9 mouse cellular contexts compared by ENCODE assay signal in the genomic region with DNA sequence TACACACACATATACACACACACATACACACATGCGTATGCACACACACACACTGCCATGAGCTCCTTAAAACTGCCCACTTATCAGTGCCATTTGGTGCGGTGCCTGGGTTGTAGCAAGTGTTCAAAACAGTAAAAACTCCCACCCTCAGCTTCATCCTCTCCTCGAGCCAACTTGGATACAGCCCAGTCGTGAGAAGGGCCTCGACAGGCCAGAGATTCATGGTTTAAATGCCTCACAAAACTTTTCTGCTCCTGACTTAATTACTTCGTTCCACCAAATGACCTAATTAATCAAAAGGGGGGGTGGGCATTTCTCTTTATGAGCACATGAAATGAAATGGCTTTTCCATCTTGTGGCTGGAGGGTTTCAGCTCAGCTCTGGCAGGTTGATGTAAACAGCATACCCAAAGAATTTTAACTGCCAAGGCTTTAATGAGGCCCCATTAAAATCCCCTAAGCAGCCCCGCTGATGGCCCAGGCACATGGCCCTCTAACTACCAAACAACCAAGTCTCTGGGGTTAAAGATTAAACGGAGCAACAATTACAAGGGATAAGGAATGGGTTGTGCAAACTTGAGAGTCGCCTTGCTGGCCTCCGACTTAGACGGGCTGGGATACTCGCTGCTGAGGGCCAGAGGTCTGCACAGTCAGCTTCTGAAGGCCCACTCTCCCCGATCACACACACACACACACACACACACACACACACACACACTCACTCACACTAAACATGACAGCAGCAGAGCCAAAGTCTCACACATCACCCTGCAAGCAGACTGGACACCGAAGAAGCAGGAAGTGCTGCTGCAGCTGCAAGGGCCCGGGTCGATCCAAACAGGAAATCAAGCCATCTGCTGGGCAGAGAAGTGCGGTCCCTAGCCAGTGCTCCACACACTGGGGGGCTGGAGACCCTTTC. TPM values are rescaled to one million over a fixed set of nuclear protein-coding genes. Genes with fewer than 3 reads are reported as not detected.
DNase-seq lines count a peak whose midpoint lies in the region; ATAC-seq and TF ChIP-seq lines count a peak whose summit lies in the region.
"Had no signal": no experiment of that assay in that cellular context is flagged by ENCODE, and none has a peak within 500 bp of the region (broad histone marks: within the 10 kb centered on the region; RNA-seq: fewer than 3 reads in every experiment).

No protein-coding gene starts in this region.

- no peak overlapping the region for H3K4me2 ChIP-seq in embryonic facial prominence, embryonic 14.5 days (ENCODE audit: low read depth, low read length)
- H3K4me2 ChIP-seq: midbrain, embryonic 12.5 days had no signal

- TF ChIP-seq CTCF in brain, embryonic 14.5 days (IDR thresholded peaks at IDR 0.05; ENCODE audit: borderline replicate concordance, extremely low read depth, insufficient read depth, insufficient read length), result no peak

- H3K4me3 ChIP-seq in embryonic facial prominence, embryonic 14.5 days (ENCODE audit: low read depth, low read length), result no peak overlapping the region
- H3K4me3 ChIP-seq: midbrain, embryonic 12.5 days had no signal

- peak; percentile 93 for DNase-seq in brain, embryonic 14.5 days (ENCODE audit: low read depth)
- peak; percentile 36 for DNase-seq in embryonic facial prominence, embryonic 14.5 days (ENCODE audit: low spot score)
- DNase-seq in heart, postnatal 36 days, result peak; percentile 36 to 39
- peak; percentile 75 to 83 for DNase-seq in kidney, postnatal 4 days
- DNase-seq in frontal cortex, adult 2 months (ENCODE audit: extremely low spot score in 1 of 2, low spot score in 1 of 2), result no peak
- no peak for DNase-seq in urinary bladder, postnatal 10 days (ENCODE audit: low spot score)

- peak; percentile 33; the same call in 1 of the 2 replicates for ATAC-seq in embryonic facial prominence, embryonic 14.5 days (ENCODE audit: low read depth)
- ATAC-seq in megakaryocyte, adult 5-6 weeks (ENCODE audit: poor library complexity, severe bottlenecking), result peak; percentile 56
- no peak for ATAC-seq in CD4-positive, CD25-positive, alpha-beta regulatory T cell, adult 4 months

- no peak overlapping the region for H3K9ac ChIP-seq in embryonic facial prominence, embryonic 14.5 days (ENCODE audit: low read depth, low read length)
- H3K9ac ChIP-seq: midbrain, embryonic 12.5 days had no signal

- H3K4me1 ChIP-seq in embryonic facial prominence, embryonic 14.5 days (ENCODE audit: control insufficient read depth, insufficient read depth, low read length), result no peaks in the 10 kb centered on the region

- no peak overlapping the region; the same call in 1 of the 2 replicates for H3K27ac ChIP-seq in embryonic facial prominence, embryonic 14.5 days (replicated peaks; ENCODE audit: low read depth, low read length)
- H3K27ac ChIP-seq: midbrain, embryonic 12.5 days had no signal

- WGBS in embryonic facial prominence, embryonic 14.5 days, result 35% methylated on average over 17 of the region's 17 CpGs

- no peaks in the 10 kb centered on the region; the same call in 1 of the 2 replicates for H3K9me3 ChIP-seq in embryonic facial prominence, embryonic 14.5 days (ENCODE audit: control insufficient read depth, low read length)
- H3K9me3 ChIP-seq: midbrain, embryonic 12.5 days had no signal

- H3K36me3 ChIP-seq in embryonic facial prominence, embryonic 14.5 days (ENCODE audit: control insufficient read depth, insufficient read depth, low read length), result 0 out of 2 replicates have a peak, but pooled peaks cover 6% of the 10 kb centered on the region

- intact Hi-C loops in heart, postnatal 36 days (cut with DNase I), result no loop called here

- TF ChIP-seq POLR2A in brain, embryonic 14.5 days (IDR thresholded peaks at IDR 0.05; ENCODE audit: borderline replicate concordance, extremely low read depth, insufficient read depth, insufficient read length, poor library complexity, severe bottlenecking), result no peak

- H3K27me3 ChIP-seq in embryonic facial prominence, embryonic 14.5 days (replicated peaks; ENCODE audit: control insufficient read depth, insufficient read depth, low read length), result no peaks in the 10 kb centered on the region
- H3K27me3 ChIP-seq: midbrain, embryonic 12.5 days had no signal

RNA-seq across cellular contexts. Expression of gene Klhl3, which starts 55.2 kb away (rescaled TPM):
- 7.7 and 10.9 TPM in 2 replicates for polyA plus RNA-seq in brain, embryonic 14.5 days (2012; rRNA removed)
- polyA plus RNA-seq in embryonic facial prominence, embryonic 14.5 days (2014; fragmentation: Nextera tagmentation; extraction: Ambion mirVana), result 3.2 and 3.4 TPM in 2 replicates
- total RNA-seq in heart, postnatal 36 days (2021), result 1 to 10 TPM; 1.7 to 2.5 TPM
- total RNA-seq in megakaryocyte, adult 5-6 weeks (2015), result 0.07 and 0.09 TPM in 2 replicates
- 0.11 and 0.12 TPM in 2 replicates for total RNA-seq in megakaryocyte, adult 5-6 weeks (2017)
- polyA plus RNA-seq in CD4-positive, CD25-positive, alpha-beta regulatory T cell, adult 4 months (2017; shearing (Covaris generic)), result 10 to 100 TPM; 14.8 to 18.4 TPM
- polyA plus RNA-seq in frontal cortex, adult 2 months (2012; rRNA removed), result 28.9 and 30.1 TPM in 2 replicates

Comparison
In these comparisons a context has a peak if more than half of its experiments do, and no peak if none do; other contexts are left out.
1. DNase-seq: peak in brain, embryonic 14.5 days (single experiment), embryonic facial prominence, embryonic 14.5 days (single experiment), heart, postnatal 36 days (2 of 2) and kidney, postnatal 4 days (2 of 2); none in frontal cortex, adult 2 months (0 of 2) and urinary bladder, postnatal 10 days (single experiment).